Mouse (Mus musculus) ES-E14 (cell line): Measurements from ENCODE around the gene Capn8.

ENCODE experiments used
- CHD2 ChIP-seq: IDR thresholded peaks from 2 replicates; pipeline ENCODE4 v1.6.1; 2014; ENCODE audit warnings: mild to moderate bottlenecking, low read depth, low read length, inconsistent platforms
- HCFC1 ChIP-seq: IDR thresholded peaks from 2 replicates; pipeline ENCODE4 v1.6.1; 2012; ENCODE audit warnings: low read length, inconsistent platforms, borderline replicate concordance; ENCODE audit not compliant: insufficient read depth

- no peak for TF ChIP-seq HCFC1
- no peak for TF ChIP-seq CHD2
Observed at GRCm38 (mm10) chr1:182562576-182563370, 2.0 kb upstream of the Capn8 start.
